Mouse (Mus musculus) retina, postnatal 1 day (tissue): ENCODE measurements at regions not wholly inside any gene's neighbourhood (a gene's known extent, or its start where the extent isn't known, plus 50 kb on each side); places are given as distances from the start of the nearest gene placed in this dataset.
A peak's percentile ranks its signal among the peaks of the same experiment; 100 is the strongest.

Experiments
- DNase-seq: peaks from one replicate; pipeline ENCODE4 v3.0.0-alpha.2; 2012

DNA sequence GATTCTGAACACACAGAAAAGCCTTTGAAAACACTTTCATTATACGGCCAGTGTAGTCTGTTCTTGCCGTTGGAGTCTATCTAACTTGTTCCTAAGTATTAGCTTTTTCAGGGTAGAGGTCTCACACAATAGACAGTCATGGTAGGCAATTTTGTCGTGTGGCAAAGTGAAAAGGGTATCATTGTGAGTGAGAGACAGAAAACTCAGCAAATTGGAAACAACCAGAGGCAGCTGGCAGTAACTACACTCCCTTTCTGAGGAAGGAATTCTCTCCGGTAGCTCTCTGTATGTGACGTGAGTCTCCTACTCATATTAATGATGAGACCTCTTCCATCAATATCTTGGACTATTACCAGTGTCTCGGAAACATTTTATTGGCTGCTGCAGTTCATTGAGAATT is 413.8 kb upstream of the Hnrnpa3 start:
- DNase-seq: no peak

DNA sequence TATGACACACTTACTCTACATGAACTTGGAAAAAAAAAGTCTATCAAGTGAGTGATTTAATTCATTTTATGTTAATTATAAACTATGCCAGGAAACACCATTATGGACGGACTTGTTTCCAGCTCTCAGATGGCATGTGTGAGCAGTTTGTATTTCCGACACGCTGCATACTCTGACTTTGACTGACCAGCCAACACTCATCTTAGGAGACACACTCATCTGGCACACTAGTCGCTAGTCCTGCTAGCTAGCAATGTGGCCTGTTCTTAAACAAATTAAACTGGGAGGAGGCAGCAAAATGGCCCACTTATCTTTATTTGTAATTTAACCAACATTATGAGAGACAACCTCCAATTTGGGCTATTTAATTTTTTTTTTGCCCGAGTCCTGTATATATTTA is 413.4 kb upstream of the Hnrnpa3 start:
- no peak for DNase-seq

DNA sequence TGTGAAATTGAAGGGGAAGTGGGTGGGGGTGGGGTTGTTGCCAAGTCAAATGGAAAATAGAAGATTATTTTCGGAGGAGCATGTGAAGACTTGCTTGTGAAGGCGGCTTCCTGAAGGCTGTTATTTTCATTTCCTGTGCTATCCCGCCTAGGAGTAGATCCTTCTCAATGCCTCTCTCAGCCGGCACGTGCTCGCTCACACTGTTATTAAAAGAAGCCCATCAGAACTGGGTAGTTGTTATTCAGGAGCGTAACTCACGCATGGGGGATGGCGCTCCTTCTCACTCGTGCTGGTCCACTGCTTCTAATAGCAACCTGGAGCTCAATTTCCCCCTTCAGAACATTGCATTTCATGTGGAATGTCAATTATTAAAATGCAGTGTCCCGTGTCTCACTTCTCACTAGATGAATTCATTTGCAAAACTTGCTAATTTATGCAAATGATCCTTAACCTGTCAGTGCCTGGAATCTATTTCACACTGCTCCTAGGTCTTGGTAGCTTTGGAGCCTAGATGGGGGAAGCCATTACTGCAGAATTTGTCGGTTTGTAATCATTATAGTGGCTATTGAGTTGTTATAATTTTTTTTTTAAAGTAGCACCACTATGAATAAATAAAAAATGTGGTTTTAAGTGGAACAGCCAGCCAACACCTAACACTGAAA is 412.8 kb upstream of the Hnrnpa3 start:
- peak; percentile 59 for DNase-seq

DNA sequence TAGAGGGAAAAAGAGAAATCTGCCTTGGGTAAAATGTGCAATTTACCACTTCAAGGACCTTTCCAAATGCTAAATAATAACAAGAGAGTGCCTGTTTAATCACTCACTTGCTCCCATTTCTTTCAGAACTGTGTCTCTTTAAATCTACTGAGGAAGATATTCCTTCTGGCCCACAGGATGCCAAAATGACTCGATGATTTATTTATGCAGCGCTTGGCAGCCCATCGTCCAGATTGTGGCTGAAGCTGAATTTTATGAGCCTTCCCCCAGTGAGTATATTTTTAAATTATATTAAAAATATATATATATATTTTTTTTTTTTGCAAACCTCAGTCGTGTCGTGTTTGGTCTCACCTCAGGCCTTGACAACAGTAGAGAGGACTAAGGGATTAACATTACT is 410.8 kb upstream of the Hnrnpa3 start:
- DNase-seq: no peak

DNA sequence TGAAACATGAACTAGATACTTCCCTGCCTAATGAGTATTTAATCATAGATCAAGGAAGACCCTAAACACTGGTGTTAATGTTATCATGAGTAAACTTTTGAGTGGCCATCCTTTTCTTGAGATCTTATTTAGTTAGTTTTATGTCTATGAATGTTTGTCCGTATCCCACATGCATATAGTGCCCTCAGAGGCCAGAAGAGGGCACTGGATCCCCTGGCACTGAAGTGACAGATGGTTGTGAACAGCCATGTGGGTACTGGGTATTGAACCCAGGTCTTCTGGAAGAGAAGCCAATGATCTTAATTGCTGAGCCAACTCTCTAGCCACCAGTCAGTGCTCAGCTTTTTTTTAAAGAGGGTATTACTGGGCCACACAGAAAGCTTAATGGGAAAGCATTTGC is 408.6 kb upstream of the Hnrnpa3 start:
- no peak for DNase-seq

DNA sequence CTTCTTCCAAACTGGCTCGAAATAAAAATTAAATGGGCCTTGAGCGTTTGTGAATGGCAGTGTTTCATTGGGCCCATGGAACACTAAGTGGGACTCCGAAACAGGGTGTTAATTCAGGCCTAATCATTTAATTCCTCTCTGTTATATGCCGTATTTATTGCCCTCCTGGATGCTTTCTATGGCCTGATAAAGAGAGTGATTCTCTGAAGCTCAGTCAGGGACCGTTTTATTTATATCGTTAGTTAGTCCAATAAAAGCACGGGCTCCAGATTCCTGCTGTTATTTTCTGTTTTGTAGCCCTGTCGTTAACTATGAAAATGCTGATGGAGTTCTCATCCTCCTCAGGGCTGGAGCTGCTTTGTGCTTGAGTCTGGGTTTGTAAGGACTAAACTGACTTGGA is 406.2 kb upstream of the Hnrnpa3 start:
- DNase-seq: no peak

DNA sequence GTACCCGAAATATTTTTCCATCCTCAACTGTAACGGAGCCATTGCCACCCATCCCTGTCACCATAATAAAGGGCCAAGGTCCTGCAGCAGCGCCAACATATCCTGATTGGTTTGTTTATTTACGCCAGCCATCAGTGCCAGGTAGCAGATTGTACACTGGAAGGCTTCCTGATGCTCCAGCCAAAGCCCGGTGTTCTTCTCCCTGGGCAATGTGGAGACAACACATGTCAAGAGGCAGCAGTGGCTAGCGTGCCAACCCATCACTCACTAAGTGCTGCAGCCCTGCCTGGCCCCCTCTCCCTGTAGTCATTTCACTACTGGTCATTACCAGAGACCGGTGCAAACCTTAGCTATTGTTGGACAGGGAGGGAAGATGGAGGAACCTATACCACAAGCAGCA is 393.8 kb upstream of the Hnrnpa3 start:
- no peak for DNase-seq

DNA sequence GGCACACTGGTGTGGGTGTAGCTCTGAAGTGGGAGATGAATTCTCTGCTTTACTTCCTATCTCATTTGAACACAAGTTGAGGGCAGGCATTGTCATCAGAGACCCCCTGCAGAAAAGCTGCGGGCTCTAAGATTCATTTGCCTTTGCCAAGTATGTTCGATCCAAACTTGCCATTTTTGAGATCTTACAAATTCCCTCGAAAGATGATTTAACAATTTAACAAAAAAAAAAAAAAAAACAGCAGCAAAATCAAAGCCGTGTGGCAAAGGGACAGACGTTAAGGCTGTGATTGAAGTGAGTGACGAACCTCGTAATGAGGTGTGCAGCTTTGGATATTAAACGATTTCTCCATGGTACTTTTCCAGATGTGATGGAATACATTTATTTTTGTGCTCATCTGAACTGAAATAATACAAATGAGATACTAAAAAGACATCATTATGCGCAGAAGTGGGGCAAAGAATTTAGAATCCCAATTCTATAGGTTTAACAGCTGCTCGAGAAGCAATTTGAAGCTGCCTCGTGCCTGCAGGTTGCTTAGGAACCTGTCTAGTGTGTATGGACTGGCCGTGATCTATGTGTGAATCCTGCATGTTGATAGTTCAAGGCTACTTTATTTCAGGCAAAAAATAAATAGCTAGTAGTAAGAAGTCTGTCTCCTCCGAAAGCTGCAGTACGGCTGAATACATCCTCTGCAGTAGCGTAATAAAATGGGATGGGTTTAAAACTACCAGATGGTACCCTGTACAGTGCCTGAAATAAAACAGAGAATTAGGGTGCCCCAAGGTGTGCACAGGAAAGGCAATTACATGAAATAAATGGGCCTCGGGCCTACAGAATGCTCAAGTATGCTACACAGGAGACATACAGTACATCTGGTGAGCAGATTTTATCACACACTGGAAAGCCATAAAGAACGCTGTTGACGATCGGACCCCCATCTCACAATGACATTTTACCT is 393.0 kb upstream of the Hnrnpa3 start:
- DNase-seq: no peak

DNA sequence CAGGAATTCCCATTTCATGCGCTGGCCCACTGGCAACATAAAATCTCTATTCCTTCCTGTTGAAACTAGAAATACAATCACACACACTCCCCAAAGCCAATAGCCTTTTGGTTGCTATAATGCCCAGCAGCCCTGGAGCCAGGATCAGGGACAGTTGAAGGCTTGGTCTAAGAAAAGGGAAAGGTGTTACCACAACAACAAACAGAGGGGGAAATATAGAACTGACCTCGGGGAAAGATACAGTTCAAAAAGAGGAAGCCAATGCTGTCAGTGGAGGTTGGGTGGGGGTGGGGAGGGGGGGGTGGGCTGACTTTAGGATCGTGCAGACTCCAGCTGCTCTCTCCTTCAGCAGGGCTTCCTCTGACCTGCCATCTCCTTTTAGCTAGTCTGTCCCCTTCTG is 391.1 kb upstream of the Hnrnpa3 start:
- DNase-seq: no peak

DNA sequence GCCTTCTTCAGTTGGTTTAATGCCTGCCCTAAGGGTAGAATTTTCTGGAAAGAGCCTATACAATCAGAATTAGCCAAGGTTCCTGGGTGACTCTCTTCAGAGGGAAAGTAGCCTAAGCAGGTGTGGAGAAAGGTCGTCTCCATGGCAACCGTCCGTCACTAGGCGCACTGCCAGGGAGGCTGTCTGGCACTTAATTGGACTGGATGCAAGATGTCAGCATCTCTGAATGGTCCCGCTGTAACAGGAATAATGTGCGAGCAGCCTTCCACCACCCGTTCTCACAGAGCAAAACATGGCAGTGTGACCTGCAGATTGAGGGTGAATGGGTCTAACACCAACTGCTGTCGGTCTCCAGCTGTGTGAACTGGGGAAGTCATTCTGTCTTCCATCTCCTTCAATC is 389.6 kb upstream of the Hnrnpa3 start:
- DNase-seq: peak; percentile 69

DNA sequence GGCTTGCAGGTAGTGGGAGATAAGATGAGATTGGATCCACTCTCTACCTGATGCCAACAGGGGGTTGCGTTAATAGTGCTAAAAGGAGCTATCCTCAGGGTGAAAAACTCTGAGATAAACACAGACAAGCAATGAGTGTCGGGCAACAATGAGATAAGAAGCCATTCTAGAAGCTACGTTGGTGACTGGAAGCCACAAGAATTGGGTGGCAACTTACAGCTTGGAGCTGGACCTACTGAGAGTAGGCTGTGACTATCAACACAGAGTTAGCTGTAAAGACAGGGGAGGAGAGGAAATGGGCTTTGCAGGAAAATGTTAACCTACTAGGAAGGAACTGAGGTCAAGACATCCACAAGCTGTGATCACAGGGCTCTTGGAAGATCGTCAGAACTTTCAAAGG is 388.9 kb upstream of the Hnrnpa3 start:
- no peak for DNase-seq

DNA sequence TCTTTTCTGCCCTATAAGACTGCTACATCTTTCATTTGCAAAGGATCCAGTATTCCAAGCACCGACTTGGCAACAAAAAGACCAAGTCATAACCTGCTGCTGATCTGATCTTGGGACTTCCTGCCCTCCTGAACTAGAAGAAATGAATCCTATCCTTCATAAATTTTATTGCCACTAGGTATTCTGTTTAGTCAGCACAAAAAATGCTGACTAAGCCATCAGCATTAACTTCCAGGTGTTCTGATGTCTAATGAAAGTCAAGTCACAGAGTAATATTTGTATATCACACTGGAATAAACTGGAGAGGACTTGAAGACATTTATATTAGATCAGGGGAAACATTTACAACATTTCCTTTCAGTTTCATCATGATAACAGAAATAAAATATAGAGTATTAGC is 371.2 kb upstream of the Hnrnpa3 start:
- no peak for DNase-seq

DNA sequence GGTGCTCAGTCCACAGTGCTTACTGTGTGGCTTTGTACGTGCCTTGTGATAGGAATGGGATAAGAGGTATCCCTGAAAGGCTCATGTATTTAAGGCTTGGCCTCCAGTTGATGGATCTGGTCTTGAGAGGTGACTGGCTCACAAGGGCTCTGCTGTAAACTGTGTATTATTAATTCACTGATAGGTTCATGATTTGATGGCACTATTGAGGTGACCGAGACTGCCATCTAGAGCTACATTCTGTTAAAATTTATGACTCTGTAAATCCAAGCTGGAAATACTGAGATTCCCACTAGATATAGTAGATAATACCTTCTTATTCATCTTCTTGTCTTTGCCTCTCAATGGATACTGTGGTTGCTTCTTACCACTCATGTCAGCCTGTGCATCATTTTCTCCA is 367.4 kb upstream of the Hnrnpa3 start:
- no peak for DNase-seq

DNA sequence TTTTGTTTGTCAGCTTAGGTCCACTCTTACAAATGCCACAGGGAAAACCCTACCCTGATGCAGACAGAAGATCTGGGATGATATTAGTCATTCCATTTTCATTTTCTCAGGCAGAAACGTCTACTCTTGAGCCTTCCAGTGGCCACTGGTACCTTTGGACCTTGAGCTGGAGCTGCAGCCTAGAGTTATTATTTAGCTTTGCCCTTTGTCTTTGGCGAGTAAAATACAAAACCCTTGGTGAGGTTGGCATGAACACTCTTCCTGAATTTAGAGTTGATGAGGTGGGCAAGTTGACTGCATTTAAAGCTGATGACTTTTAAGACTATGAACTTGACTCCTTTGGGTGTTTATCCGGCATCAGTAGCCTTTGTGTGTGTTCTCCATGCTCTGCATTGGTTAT is 352.2 kb upstream of the Hnrnpa3 start:
- no peak for DNase-seq

DNA sequence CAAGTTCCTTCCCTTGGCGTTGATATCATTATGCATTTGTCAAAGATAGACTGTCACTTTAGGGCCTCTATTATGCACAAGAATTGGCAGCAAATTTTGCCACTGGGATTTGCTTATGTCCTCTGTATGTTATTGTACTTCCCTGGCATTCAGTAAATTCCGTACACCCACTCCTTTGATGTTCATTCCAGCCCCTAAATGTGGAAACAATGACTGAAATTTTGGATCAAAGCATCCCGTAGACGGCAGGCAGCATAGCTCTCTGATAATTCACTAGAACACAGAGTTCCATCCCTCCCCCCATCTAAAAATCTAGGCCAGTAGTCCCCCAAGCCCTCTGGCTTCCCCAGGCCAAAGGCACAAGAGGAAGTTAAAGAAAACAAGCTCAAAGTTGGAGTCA is 347.9 kb upstream of the Hnrnpa3 start:
- no peak for DNase-seq

DNA sequence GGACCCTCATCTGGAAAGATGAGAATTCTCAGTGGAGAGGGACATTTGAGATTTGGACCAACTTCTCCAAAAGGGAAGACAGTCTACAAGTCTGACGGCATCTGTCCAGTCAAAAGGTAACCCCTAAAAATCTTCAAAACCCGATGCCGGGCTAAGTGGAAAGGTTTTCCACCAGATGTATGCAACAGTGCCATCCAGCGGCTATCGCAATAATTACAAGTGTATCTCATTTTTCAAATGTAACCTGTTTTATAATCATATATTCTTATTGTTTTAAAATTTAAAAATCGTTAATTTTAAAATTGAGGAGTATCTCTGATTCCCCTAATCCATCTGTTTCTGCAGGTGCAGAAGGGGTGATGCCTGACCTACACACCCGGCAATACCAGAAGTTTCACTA is 346.8 kb upstream of the Hnrnpa3 start:
- peak; percentile 54 for DNase-seq

DNA sequence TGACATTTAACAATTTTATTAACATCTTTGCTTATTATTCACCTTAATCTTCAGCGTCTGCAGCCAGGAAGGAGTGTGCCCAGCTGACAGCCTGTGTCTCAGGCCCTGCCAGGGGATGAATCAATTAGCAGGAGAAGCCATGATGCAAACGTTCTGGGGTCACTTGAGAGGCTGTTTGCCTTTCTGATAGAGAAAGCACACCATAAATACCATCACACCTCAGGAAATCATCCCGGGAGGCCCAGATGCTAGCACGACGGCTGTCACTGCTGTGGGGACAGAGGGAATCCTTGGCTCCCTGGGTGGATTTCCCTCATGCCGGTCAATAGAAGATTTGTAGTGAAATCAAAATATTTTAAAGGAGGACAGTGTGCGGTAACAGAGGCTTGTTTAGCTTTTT is 343.7 kb upstream of the Hnrnpa3 start:
- no peak for DNase-seq

DNA sequence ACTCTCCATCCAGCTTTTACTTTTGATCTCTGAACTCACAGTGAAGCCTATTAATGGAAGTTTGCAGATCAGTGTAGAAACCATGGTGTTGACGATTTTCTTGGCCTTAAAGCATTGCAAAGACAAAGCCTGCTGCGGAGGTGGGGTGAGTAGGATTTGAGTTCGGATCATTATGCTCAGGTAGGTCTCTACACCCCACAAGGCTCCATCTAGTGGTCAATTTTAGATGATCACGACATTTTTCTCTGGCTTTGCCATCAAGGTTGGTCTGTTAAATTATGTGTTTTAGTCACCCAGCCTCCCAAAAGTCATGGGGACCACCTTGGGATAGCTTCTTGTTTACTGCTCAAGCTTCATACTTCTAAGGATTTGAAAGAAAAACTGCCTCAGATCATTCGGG is 340.9 kb upstream of the Hnrnpa3 start:
- peak; percentile 6 for DNase-seq

DNA sequence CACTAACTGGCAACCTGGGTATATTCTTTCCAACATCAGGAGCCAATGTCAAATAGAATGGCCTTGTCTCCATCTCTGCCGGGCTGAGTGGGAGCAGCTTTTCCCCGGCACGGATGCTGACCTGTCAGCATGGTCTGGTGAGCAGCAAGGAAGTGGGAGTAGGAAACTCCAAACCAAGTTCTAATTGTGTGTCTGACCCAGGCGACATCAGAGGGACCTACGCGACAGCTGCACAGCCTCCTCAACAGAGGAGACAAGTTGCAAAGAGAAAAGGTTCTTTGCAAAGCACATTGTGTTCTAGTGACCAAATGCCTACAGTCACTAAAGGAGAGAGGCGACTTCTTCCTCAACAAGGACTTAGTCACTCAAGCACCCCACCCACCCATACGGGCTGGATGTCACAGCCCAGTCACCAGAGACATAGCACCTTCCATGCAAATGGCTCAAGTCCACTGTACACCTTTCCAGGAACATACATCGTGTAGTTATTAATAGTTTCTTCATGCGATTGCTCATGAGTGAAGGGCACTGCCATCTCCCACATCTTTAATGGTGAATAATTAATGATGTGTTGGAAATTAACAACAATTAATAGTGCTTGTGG is 334.8 kb upstream of the Hnrnpa3 start:
- no peak for DNase-seq

DNA sequence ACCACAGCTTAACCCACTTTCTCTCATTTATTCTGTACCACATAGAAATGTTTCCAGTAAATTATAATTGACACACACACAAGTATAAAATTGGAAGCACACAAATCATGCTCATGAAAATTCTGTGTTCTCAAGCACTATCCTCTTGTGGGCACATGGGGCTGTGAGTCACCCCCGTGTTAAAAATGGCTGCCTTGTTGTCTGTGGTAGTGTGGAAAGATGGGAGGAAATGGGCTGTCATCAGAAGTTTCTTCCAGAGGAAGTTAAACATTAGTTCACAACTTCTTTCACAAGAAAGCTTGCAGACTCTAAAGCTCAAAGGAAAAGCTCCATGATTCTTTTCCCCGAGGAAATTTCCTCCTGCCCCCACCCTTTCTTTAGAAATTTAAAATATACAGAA is 329.5 kb upstream of the Hnrnpa3 start:
- DNase-seq: no peak

DNA sequence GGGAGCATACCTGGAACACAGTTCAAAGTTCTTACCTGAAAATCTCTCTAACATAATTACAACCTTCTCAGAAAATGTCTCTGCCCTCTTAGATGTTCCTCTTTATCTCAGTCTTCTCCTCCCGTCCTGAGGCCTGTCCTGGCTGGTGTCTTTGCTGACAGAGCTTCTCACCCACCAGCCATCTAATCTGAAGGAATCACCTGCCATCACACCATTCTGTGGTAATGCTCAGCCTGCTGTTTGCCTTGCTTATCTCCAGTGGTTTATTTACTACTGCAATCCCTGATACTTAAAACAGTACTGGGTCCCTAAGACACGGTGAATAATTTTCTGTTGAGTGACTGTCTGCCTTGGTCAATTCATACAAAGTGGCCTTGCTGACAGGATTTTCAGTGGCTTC is 317.8 kb upstream of the Hnrnpa3 start:
- no peak for DNase-seq

DNA sequence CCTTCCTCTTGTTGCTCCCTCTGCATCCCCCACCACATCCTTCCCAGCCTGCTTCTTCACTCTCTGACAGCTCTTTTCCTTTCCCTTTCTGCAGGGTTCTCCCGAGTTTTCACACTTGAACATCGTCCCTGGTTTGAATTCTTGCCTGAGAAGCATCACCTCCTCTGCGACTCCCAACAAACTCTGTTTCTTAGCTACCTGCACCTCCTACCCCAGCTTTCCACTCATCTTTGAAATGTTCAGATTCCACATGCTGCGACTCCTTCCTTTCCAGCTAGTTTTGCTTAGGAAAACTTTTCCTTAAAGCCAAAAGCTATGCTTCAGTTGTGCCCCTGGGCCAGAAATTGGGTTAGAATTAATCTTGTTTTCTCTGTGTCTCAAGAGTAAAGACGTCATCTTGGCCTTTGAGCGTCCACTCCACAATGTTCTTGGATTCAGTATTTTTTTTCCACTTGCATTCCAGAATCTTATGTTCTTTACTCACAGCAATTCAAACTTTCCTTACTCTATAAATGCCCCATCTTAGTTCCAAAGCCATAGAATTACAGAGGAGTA is 317.3 kb upstream of the Hnrnpa3 start:
- DNase-seq: no peak

DNA sequence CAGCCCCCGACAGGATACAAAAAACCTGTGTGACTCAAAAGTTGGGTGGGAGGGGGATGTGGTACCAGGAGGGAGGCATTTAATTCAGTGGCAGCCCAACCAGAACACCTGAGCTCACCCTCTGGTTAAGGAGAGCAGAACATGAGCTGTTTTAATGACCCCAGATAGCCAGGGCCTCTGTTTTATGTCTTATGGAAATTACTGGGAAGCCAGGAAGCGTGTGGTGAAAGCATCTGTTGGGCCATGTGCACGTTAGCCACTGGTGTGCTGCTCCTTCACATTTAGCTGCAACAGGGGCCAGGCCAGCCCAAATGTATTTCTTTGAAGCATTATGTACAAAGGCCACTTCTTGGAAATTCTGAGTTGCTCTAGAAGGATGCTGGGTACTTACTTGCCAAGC is 308.2 kb upstream of the Hnrnpa3 start:
- DNase-seq: no peak

DNA sequence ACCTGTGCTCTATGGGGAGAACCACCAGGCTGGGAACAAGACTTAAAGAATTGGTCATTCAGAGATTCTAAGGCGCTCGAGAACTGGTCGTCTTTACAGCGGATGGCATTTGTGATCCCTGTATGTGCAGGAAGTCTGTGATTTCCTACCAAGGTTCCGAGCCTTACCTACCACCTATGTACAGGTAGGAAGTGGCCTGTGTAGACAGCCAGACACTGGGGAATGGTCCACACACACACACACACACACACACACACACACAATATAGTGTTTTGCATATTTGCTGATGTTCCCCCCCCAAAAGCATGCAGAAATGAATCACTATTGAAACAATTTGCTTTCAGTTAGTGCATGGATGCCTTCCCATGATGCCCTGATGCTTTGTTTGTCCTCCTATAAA is 307.1 kb upstream of the Hnrnpa3 start:
- DNase-seq: no peak
